Mouse (Mus musculus) hindbrain, embryonic 12.5 days (tissue): ENCODE data around the gene Il5ra. TPM values are rescaled to one million over a fixed set of nuclear protein-coding genes. Genes with fewer than 3 reads are reported as not detected.

Source experiments
- ATAC-seq: fragments of 200-750 bp; cut with Nextera tagmentation; 2 replicates; pipeline ENCODE4 v1.8.0; 2017; ENCODE audit warnings: moderate TSS enrichment; ENCODE audit not compliant: low FRiP score
- H3K27ac ChIP-seq: fragments of 300-500 bp; sonication (generic); 2 replicates; pipeline ENCODE4 v1.5.1; 2016; ENCODE audit warnings: mild to moderate bottlenecking
- H3K27me3 ChIP-seq: fragments of 300-500 bp; sonication (generic); 2 replicates; pipeline ENCODE4 v1.6.1; 2016; ENCODE audit warnings: mild to moderate bottlenecking
- H3K36me3 ChIP-seq: fragments of 300-500 bp; sonication (generic); 2 replicates; pipeline ENCODE4 v1.6.1; 2016; ENCODE audit warnings: mild to moderate bottlenecking
- H3K4me1 ChIP-seq: fragments of 300-500 bp; sonication (generic); 2 replicates; pipeline ENCODE4 v1.6.1; 2016
- H3K4me2 ChIP-seq: fragments of 300-500 bp; sonication (generic); replicated peaks from 2 replicates; pipeline ENCODE4 v1.6.1; 2016; ENCODE audit warnings: mild to moderate bottlenecking
- H3K4me3 ChIP-seq: fragments of 300-500 bp; sonication (generic); 2 replicates; pipeline ENCODE4 v1.5.1; 2016; ENCODE audit warnings: mild to moderate bottlenecking
- H3K9ac ChIP-seq: fragments of 300-500 bp; sonication (generic); 2 replicates; pipeline ENCODE4 v1.6.1; 2016; ENCODE audit warnings: mild to moderate bottlenecking, moderate library complexity
- H3K9me3 ChIP-seq: fragments of 300-500 bp; sonication (generic); replicated peaks from 2 replicates; pipeline ENCODE4 v1.6.1; 2016; ENCODE audit warnings: mild to moderate bottlenecking
- WGBS: fragments of 180-500 bp; shearing (Covaris S2); methylation state at CpG from one replicate; pipeline ENCODE4 v1.1.7; 2016; 5-methylcytosine and 5-hydroxymethylcytosine counted together
- polyA plus RNA-seq: library from polyadenylated mRNA; unstranded; fragments of >200 nt; fragmentation: Nextera tagmentation; extraction: Ambion mirVana; gene quantifications from 2 replicates; pipeline ENCODE4 v1.2.1, GENCODE M21; 2016

Gene Il5ra
- not detected in 2 replicates for polyA plus RNA-seq

DNA sequence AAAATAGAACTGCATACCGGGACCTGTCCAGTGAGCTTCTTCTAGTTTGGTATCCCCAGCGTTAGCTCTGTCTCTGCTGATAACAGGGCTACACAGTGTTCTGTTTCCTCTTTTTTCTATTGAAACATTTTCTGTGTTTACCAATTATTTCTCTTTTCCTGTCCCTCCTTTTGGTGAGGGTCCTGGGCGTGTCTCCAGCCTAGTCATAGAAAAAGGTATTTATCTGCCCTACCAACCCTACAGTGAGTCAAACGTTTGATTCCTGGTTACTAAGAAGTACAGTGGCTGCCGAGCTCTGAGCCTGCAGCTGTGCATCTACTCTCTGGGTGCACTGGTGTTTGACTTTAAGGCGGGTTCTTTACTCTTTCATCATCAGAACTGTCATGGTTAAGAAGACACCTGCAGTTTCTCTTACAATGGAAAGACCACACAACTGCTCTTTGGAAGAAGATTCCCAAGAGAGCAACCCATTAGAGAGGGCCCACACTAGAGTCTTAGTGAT is at the start of gene Il5ra:
Gene Il5ra, minus strand, starts transcription at position 151 of the 502 bp plus-strand sequence.
- no peak for ATAC-seq
- no peak within 1 kb of the TSS for H3K27ac ChIP-seq
- 77% methylated on average over 6 of the region's 6 CpGs for WGBS
- H3K4me2 ChIP-seq, result no peak within 1 kb of the TSS
- no peaks in the 10 kb centered on the region for H3K36me3 ChIP-seq
- H3K27me3 ChIP-seq, result no peaks in the 10 kb centered on the region
- H3K9me3 ChIP-seq, result no peaks in the 10 kb centered on the region
- no peak within 1 kb of the TSS for H3K4me3 ChIP-seq
- no peaks in the 10 kb centered on the region for H3K4me1 ChIP-seq
- no peak within 1 kb of the TSS for H3K9ac ChIP-seq

DNA sequence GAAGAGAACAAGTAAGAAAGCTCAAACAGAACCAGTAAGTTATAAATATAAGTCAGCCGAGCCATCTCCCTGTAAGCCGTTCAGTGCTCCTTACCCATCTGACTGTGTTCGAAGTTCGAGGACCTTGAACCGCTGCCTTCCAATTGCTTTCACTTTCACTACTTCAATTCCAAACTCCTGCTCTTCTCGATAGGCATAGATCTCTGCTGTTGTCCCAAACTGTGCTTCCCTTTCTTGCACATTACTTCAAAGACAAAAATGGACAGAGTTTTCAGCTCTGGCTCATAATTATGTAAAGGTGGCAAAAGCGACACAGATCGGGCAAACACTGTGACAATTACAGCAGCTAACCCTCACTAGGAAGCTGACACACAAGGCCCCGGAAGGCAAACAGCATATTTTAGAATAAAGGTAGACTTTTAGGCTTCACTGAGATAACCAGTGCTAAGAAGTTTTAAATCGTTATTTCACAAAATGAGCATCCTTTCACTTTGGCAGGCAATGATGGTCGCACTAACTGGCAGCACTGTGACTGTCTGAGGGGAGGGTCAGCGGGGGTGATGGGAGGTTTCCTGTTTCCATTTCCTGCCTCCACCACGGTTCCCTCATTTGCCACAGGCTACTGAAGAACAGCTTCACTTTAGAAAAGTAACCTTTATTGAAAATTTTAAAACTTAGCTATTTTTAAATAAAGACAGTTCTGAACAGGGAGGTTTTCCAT is 45.4 kb upstream of the Il5ra start:
- H3K4me1 ChIP-seq, result peaks cover 10% of the 10 kb centered on the region
- H3K4me3 ChIP-seq, result no peak overlapping the region
- no peak for ATAC-seq
- H3K36me3 ChIP-seq, result peaks cover 41% of the 10 kb centered on the region
- H3K9me3 ChIP-seq, result no peaks in the 10 kb centered on the region
- H3K9ac ChIP-seq, result no peak overlapping the region
- H3K27me3 ChIP-seq, result no peaks in the 10 kb centered on the region
- no peak overlapping the region for H3K27ac ChIP-seq
- no peak overlapping the region for H3K4me2 ChIP-seq
- 90% methylated on average over 13 of the region's 13 CpGs for WGBS

DNA sequence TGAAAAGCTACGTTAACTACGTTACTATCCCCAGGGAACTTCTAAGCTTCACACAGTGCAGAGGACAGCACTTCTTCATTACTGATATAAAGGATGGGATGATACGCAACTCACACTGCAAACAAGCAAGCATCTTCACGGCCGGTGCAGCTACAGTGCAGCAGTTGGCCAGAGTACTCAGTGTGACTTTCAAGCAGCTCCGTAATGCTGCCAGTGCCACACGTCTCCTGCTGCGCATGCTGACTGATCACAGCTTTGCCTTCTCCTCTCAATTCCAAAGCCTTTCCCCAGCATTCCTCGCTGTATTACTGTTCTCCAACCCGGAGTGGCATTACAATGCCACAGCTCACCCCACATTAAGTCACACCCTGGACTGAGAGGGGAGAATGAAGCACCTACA is 44.8 kb upstream of the Il5ra start:
- H3K27me3 ChIP-seq, result no peaks in the 10 kb centered on the region
- H3K9ac ChIP-seq, result no peak overlapping the region
- peaks cover 4% of the 10 kb centered on the region for H3K4me1 ChIP-seq
- no peak overlapping the region for H3K27ac ChIP-seq
- H3K9me3 ChIP-seq, result no peaks in the 10 kb centered on the region
- H3K4me2 ChIP-seq, result no peak overlapping the region
- no peak for ATAC-seq
- peaks cover 46% of the 10 kb centered on the region for H3K36me3 ChIP-seq
- WGBS, result 91% methylated on average over 10 of the region's 10 CpGs
- H3K4me3 ChIP-seq, result no peak overlapping the region

DNA sequence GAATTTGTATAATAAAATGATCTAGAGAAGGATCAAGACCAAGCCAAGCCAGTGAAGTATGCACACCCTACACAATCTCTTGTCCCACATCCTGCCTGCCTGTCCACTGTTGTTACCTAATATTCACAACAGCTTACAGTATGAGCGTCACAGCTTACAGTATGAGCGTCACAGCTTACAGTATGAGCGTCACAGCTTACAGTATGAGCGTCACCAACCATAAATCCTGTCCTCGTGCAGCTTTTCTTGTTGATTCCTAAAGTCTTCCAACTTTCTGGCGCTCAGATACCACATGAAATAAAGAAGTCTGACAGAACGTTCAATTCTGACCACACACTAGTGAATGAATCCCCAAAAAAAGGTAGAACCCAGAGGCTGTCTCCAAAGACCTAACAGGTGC is 44.3 kb upstream of the Il5ra start:
- H3K9ac ChIP-seq, result no peak overlapping the region
- H3K27ac ChIP-seq, result no peak overlapping the region
- ATAC-seq, result no peak
- 94% methylated on average over 7 of the region's 7 CpGs for WGBS
- H3K4me3 ChIP-seq, result no peak overlapping the region
- H3K4me1 ChIP-seq, result no peaks in the 10 kb centered on the region
- no peaks in the 10 kb centered on the region for H3K27me3 ChIP-seq
- no peak overlapping the region for H3K4me2 ChIP-seq
- H3K36me3 ChIP-seq, result peaks cover 50% of the 10 kb centered on the region
- no peaks in the 10 kb centered on the region for H3K9me3 ChIP-seq

DNA sequence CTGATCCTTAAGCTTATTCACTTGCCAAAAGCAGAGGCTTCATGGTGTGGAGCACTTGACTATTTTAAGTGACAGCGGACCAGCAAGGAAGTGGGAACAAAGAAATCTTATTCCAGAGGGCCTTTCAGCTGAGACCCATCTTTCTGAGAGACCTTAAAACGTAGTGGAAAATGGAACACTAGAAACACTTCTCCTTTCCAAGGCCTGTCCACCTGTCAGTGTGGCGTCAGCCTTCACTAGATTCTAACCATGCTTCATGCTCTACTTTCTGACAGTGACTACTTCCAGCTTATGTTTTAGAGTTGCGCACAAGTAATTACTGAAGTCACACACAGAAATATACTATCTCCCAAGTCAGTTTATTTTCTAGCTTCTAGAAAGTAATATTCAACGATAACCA is 43.6 kb upstream of the Il5ra start:
- Histone ChIP-seq H3K9ac (no peak overlapping the region), H3K4me1 (no peaks in the 10 kb centered on the region), H3K27ac (no peak overlapping the region), H3K4me3 (no peak overlapping the region), H3K4me2 (no peak overlapping the region), H3K9me3 (no peaks in the 10 kb centered on the region), H3K36me3 (peaks cover 51% of the 10 kb centered on the region), H3K27me3 (no peaks in the 10 kb centered on the region)
- 95% methylated on average over 5 of the region's 5 CpGs for WGBS
- ATAC-seq, result no peak

DNA sequence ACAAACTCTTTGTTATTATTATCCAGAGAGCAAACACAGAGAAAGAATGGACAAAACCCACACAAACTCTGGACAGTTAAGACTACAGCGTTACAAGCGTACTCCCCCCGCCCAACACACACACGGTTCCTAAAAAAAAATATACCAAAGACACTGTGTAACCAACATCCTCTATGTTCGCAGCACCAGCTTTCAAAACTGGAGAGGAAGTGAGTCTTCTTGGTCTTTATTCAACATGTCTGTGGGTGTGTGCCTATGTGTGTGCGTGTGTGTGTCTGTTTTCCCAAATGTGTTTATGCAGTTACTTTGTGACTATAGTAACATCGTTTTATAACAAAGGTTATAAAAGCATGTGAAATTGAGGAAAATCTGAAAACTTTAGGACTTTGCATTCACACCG is 42.6 kb upstream of the Il5ra start:
- Histone ChIP-seq H3K4me3 (no peak overlapping the region), H3K4me1 (no peaks in the 10 kb centered on the region), H3K27me3 (no peaks in the 10 kb centered on the region), H3K36me3 (peaks cover 53% of the 10 kb centered on the region), H3K27ac (no peak overlapping the region), H3K9ac (no peak overlapping the region), H3K4me2 (no peak overlapping the region), H3K9me3 (no peaks in the 10 kb centered on the region)
- ATAC-seq, result no peak
- 89% methylated on average over 8 of the region's 8 CpGs for WGBS

DNA sequence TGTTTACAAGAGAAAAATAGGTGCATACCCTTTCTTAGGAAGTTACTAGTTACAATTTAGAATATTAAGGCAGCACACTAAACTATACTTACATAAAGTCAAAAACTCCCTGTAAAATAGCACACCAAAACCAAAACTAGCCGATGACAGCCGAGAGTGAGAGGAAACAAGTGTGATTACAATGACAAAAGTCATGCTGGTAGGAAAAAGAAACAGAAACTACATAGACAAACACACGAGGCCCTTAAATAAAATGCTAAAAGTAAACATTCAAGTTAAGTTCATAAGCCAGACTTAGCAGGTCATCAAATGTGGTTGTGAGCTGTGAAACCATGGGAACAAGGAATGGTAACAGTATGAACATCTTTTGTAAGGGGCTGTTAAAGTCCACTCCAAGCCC is 38.3 kb upstream of the Il5ra start:
- 90% methylated on average over 3 of the region's 3 CpGs for WGBS
- H3K4me2 ChIP-seq, result no peak overlapping the region
- peaks cover 37% of the 10 kb centered on the region for H3K36me3 ChIP-seq
- H3K9ac ChIP-seq, result no peak overlapping the region
- H3K27me3 ChIP-seq, result no peaks in the 10 kb centered on the region
- no peaks in the 10 kb centered on the region for H3K4me1 ChIP-seq
- no peak overlapping the region for H3K4me3 ChIP-seq
- H3K9me3 ChIP-seq, result no peaks in the 10 kb centered on the region
- H3K27ac ChIP-seq, result no peak overlapping the region
- no peak for ATAC-seq

DNA sequence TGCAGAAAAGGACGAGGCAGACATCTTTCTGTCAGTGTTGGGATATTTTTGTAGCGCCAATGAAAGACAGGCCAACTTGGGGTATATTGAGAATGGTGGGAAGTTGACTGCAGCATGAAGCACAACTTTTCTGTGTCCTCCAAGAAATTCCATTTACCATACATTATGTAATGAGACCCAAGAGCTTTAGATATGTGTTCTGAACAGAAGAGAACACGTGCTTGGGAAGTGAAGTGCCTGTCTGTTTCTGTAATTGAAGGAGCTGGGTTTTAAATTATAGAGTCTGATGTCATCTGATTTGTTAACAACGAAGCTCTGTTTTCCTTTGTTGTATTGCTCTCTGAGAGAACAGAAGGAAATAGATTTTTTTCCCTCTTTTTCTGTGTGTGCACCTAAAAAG is 21.2 kb upstream of the Il5ra start:
- 55% methylated on average over 4 of the region's 4 CpGs for WGBS
- no peak overlapping the region for H3K27ac ChIP-seq
- no peak for ATAC-seq
- H3K36me3 ChIP-seq, result peaks cover 19% of the 10 kb centered on the region
- H3K9ac ChIP-seq, result peak overlapping the region; percentile 67
- peak overlapping the region; percentile 85 for H3K4me3 ChIP-seq
- peak overlapping the region; percentile 95 for H3K4me2 ChIP-seq
- no peaks in the 10 kb centered on the region for H3K27me3 ChIP-seq
- H3K9me3 ChIP-seq, result no peaks in the 10 kb centered on the region
- peaks cover 10% of the 10 kb centered on the region for H3K4me1 ChIP-seq

DNA sequence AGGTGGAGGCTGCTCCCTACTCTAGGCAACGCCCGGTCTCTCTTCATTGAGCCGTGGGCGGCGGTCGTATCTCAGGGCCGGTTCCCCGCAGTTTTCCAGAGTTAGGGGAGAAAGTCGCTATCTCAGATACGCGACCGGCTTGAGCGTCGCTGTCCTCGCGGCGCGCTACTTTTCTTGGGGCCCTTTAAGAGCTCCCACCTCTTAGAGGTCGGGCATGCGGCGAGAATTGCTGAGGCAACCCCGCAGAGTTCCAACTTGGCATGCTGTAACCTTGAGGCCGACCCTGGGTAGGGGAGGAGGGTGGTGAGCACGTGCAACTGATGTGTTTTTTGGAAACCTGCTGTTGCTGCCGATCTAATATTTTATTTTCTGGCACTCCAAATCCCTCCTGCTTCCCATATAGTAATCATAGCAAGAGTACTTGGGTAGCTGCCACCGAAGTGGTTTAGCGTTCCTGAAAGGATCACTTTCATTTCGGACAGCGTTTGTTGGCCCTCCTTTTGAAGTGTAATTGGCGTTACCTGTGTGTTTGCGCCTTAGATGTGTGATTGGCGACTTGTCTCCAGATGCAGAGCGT is 20.5 kb upstream of the Il5ra start:
- peak overlapping the region; percentile 44; the same call in 1 of the 2 replicates for H3K27ac ChIP-seq
- H3K9ac ChIP-seq, result peak overlapping the region; percentile 67
- peak overlapping the region; percentile 85 for H3K4me3 ChIP-seq
- peak overlapping the region; percentile 95 for H3K4me2 ChIP-seq
- no peaks in the 10 kb centered on the region for H3K9me3 ChIP-seq
- WGBS, result 3% methylated on average over 31 of the region's 33 CpGs
- H3K4me1 ChIP-seq, result peaks cover 10% of the 10 kb centered on the region
- no peaks in the 10 kb centered on the region for H3K27me3 ChIP-seq
- H3K36me3 ChIP-seq, result peaks cover 16% of the 10 kb centered on the region
- ATAC-seq, result peak; percentile 86

DNA sequence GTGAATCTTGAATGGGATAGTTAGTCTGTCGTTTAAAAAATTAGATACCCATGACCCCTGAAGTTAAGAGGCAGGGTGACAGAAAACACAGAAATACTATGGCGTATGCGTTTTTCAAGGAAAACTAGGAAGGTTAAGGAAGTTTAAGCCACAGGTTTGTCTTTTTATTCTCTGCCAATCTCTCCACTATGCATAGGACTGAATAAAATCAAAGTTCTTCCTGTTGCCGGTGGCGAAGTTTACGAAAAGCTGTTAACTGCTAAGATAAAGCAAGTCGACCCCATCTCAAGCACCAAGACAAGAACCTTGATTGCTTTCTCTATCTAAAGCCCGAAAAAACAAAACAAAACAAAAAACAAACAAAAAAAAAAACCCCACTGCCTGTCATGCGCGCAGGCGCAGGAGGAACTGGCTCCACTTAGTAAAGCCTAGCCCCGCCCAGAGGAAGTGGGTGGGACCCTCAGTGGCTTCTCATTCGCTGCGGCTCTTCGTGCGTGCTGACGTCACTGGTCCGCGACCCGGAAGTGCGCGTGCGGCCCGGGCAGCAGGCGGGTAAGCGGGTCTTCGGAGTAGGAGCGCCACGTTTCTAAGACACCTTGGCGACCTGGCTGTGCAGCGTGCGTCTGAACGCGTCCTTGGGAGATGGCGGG is 19.9 kb upstream of the Il5ra start, which contains the start of gene Trnt1:
Gene Trnt1, plus strand, starts transcription at position 481 of the 650 bp plus-strand sequence.
- peaks cover 10% of the 10 kb centered on the region for H3K4me1 ChIP-seq
- peak within 1 kb of the TSS; percentile 95 for H3K4me2 ChIP-seq
- H3K9me3 ChIP-seq, result no peaks in the 10 kb centered on the region
- H3K4me3 ChIP-seq, result peak within 1 kb of the TSS; percentile 85
- peak; percentile 99 for ATAC-seq
- H3K27ac ChIP-seq, result peak within 1 kb of the TSS; percentile 44; the same call in 1 of the 2 replicates
- 9% methylated on average over 35 of the region's 35 CpGs for WGBS
- no peaks in the 10 kb centered on the region for H3K27me3 ChIP-seq
- H3K36me3 ChIP-seq, result peaks cover 12% of the 10 kb centered on the region; the same call in 1 of the 2 replicates
- H3K9ac ChIP-seq, result peak within 1 kb of the TSS; percentile 67

DNA sequence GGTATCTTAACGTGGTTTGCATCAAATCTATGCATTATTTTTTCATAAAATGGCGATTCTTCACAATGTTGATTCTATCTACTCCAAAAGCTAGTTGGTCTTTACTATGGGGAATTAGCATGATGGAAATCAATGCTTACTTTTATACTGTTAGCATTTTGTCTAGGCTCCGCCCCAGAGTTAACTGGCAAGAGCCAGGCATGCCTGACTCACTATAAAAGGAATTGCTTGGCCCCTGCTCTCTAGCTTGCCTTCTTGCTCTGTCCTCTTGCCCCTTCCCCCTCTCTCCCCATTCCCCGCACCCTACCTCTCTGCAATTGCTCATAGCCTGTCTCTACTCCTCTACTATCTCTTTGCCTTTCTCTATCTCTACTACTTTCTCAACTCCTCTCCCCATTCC is 17.9 kb upstream of the Il5ra start:
- peaks cover 5% of the 10 kb centered on the region; the same call in 1 of the 2 replicates for H3K36me3 ChIP-seq
- no peak overlapping the region for H3K27ac ChIP-seq
- H3K4me2 ChIP-seq, result no peak overlapping the region
- no peak for ATAC-seq
- 75% methylated on average over 4 of the region's 4 CpGs for WGBS
- no peaks in the 10 kb centered on the region for H3K27me3 ChIP-seq
- H3K9me3 ChIP-seq, result no peaks in the 10 kb centered on the region
- H3K9ac ChIP-seq, result no peak overlapping the region
- peaks cover 10% of the 10 kb centered on the region for H3K4me1 ChIP-seq
- no peak overlapping the region for H3K4me3 ChIP-seq

DNA sequence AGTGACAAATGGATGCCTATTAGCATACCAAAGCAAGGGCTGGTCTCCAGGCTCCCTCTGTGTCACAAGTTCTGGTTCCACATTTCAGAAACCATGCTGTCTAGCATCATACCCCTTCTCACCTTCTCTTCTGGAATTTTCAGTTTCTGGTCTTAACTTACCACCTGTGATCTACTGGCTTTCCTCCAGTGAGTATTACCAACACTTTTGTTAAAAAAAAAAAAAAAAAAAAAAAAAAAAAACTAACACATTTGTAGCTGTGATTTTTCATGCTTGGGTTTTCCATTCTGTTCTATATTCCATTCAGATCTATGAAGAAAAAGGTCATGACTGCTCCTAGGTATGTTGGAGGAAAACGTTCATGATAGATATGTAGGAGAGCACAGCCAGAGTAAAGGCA is 17.1 kb upstream of the Il5ra start:
- H3K4me2 ChIP-seq, result no peak overlapping the region
- no peak overlapping the region for H3K4me3 ChIP-seq
- H3K27ac ChIP-seq, result no peak overlapping the region
- WGBS, result 83% methylated on average over 1 of the region's 1 CpGs
- H3K9ac ChIP-seq, result no peak overlapping the region
- no peaks in the 10 kb centered on the region for H3K9me3 ChIP-seq
- H3K4me1 ChIP-seq, result peaks cover 10% of the 10 kb centered on the region
- H3K27me3 ChIP-seq, result no peaks in the 10 kb centered on the region
- ATAC-seq, result no peak
- no peaks in the 10 kb centered on the region for H3K36me3 ChIP-seq
